Mouse (Mus musculus): ENCODE measurements around the gene H1foo.
A peak's percentile ranks its signal among the peaks of the same experiment; 100 is the strongest.

H1foo gene

GRCm38 (mm10) chr6:115987096-115987747 is 42.5 kb downstream of the H1foo start:
- no peak for DNase-seq

GRCm38 (mm10) chr6:115989032-115989431 is 44.3 kb downstream of the H1foo start:
- no peak for DNase-seq

- no peak for DNase-seq
Observed at GRCm38 (mm10) chr6:115989607-115990006, 44.9 kb downstream of the H1foo start.

GRCm38 (mm10) chr6:115990056-115990455 is 45.3 kb downstream of the H1foo start:
- no peak for DNase-seq

GRCm38 (mm10) chr6:115990479-115990878 is 45.7 kb downstream of the H1foo start:
- DNase-seq, result no peak

- peak; percentile 93 for DNase-seq
Observed at GRCm38 (mm10) chr6:115991108-115991880, 46.6 kb downstream of the H1foo start.

GRCm38 (mm10) chr6:115991881-115992620 is 47.3 kb downstream of the H1foo start:
- DNase-seq, result no peak

GRCm38 (mm10) chr6:115992981-115993380 is 48.2 kb downstream of the H1foo start:
- DNase-seq, result no peak

GRCm38 (mm10) chr6:115993463-115994145 is 48.9 kb downstream of the H1foo start:
- peak; percentile 69 for DNase-seq

- peak; percentile 59 for DNase-seq
Observed at GRCm38 (mm10) chr6:115994146-115994876, 49.6 kb downstream of the H1foo start.

GRCm38 (mm10) chr6:115994877-115995520 is 50.3 kb downstream of the H1foo start, which contains the start of gene Plxnd1:
Gene Plxnd1 (minus strand): TSS chr6:115995005.
- peak; percentile 91 for DNase-seq

- DNase-seq, result no peak
Observed at GRCm38 (mm10) chr6:115995531-115995941, 50.8 kb downstream of the H1foo start.

- peak; percentile 65 for DNase-seq
Observed at GRCm38 (mm10) chr6:115996171-115996851, 51.6 kb downstream of the H1foo start.

GRCm38 (mm10) chr6:115997726-115998311 is 53.1 kb downstream of the H1foo start:
- DNase-seq, result peak; percentile 41

GRCm38 (mm10) chr6:115998758-115999157 is 54.0 kb downstream of the H1foo start:
- DNase-seq, result no peak

GRCm38 (mm10) chr6:115999227-115999626 is 54.5 kb downstream of the H1foo start:
- no peak for DNase-seq

Measured in retina, postnatal 1 day (tissue).